Mouse (Mus musculus) hindbrain, embryonic 13.5 days (tissue): ENCODE data around the gene Tm6sf2. TPM values are rescaled to one million over a fixed set of nuclear protein-coding genes. Genes with fewer than 3 reads are reported as not detected.

Experiments used
- ATAC-seq: fragments of 200-750 bp; cut with Nextera tagmentation; 2 replicates; pipeline ENCODE4 v1.8.0; 2017; ENCODE audit warnings: moderate TSS enrichment; ENCODE audit not compliant: low FRiP score
- H3K27ac ChIP-seq: fragments of 300-500 bp; sonication (generic); 2 replicates; pipeline ENCODE4 v1.5.1; 2015; ENCODE audit warnings: inconsistent platforms, mild to moderate bottlenecking, moderate library complexity
- H3K27me3 ChIP-seq: fragments of 300-500 bp; sonication (generic); 2 replicates; pipeline ENCODE4 v1.6.1; 2015; ENCODE audit warnings: mild to moderate bottlenecking, inconsistent platforms
- H3K36me3 ChIP-seq: fragments of 300-500 bp; sonication (generic); 2 replicates; pipeline ENCODE4 v1.6.1; 2015; ENCODE audit warnings: mild to moderate bottlenecking, inconsistent platforms
- H3K4me1 ChIP-seq: fragments of 300-500 bp; sonication (generic); replicated peaks from 2 replicates; pipeline ENCODE4 v1.6.1; 2015; ENCODE audit warnings: inconsistent platforms
- H3K4me2 ChIP-seq: fragments of 300-500 bp; sonication (generic); 2 replicates; pipeline ENCODE4 v1.6.1; 2015; ENCODE audit warnings: inconsistent platforms, mild to moderate bottlenecking, moderate library complexity
- H3K4me3 ChIP-seq: fragments of 300-500 bp; sonication (generic); 2 replicates; pipeline ENCODE4 v1.5.1; 2015; ENCODE audit warnings: mild to moderate bottlenecking, inconsistent platforms
- H3K9ac ChIP-seq: fragments of 300-500 bp; sonication (generic); 2 replicates; pipeline ENCODE4 v1.6.1; 2015; ENCODE audit warnings: mild to moderate bottlenecking, inconsistent platforms
- H3K9me3 ChIP-seq: fragments of 300-500 bp; sonication (generic); 2 replicates; pipeline ENCODE4 v1.6.1; 2016; ENCODE audit warnings: inconsistent platforms
- WGBS: fragments of 180-500 bp; shearing (Covaris S2); methylation state at CpG from one replicate; pipeline ENCODE4 v1.1.7; 2015; 5-methylcytosine and 5-hydroxymethylcytosine counted together
- microRNA-seq: library from miRNA; unstranded; fragments of <30 nt; microRNA quantifications from one replicate; pipeline ENCODE4, GENCODE M21; 2016
- polyA plus RNA-seq: library from polyadenylated mRNA; unstranded; fragments of >200 nt; fragmentation: Nextera tagmentation; extraction: Ambion mirVana; gene quantifications from 2 replicates; pipeline ENCODE4 v1.2.1, GENCODE M21; 2015

Gene Tm6sf2
- polyA plus RNA-seq, 1 experiment from 2014 or later = 1.9 TPM

DNA sequence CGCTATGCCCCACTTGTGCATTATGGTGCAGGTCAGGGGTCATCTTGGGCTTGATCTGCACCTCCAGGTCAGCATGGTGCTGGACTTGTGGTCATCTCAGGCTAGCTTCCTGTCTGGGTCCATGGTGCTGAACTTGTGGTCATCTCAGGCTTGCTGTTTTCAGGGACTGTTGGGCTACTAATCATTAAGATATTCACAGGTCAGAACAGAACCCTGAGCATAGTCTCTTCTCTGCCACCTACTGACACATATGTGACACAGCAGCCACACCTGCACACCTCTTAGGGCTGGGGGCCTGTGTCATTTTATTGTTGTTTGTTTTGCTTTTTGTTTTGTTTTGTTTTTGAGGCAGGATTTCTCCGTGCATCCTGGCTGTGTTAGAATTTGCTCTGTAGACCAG is 50.1 kb downstream of the Tm6sf2 start:
- no peak overlapping the region for H3K4me3 ChIP-seq
- no peak for ATAC-seq
- no peaks in the 10 kb centered on the region for H3K36me3 ChIP-seq
- 53% methylated on average over 2 of the region's 2 CpGs for WGBS
- peaks cover 14% of the 10 kb centered on the region for H3K4me1 ChIP-seq
- no peak overlapping the region for H3K9ac ChIP-seq
- H3K27me3 ChIP-seq = peaks cover 17% of the 10 kb centered on the region; the same call in 1 of the 2 replicates
- H3K27ac ChIP-seq = no peak overlapping the region
- H3K9me3 ChIP-seq = no peaks in the 10 kb centered on the region
- no peak overlapping the region for H3K4me2 ChIP-seq

DNA sequence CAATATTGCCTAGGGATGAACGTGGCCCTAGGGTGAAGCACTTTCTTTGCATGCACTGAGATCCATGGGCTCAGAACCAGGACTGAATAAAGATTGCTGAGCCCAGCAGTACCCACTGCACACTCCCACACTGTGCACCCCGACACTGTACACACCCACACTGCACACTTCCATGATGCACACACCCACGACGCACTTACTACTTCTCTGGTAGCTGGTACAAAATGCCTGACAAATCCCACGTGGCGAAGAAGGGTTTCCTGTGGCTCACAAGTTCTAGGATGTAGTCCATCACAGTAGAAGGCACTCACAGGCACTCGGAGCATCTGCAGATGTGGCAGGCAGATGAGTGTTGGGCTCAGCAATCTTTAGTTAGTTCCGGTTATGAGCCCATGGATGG is 52.3 kb downstream of the Tm6sf2 start:
- 73% methylated on average over 8 of the region's 8 CpGs for WGBS

DNA sequence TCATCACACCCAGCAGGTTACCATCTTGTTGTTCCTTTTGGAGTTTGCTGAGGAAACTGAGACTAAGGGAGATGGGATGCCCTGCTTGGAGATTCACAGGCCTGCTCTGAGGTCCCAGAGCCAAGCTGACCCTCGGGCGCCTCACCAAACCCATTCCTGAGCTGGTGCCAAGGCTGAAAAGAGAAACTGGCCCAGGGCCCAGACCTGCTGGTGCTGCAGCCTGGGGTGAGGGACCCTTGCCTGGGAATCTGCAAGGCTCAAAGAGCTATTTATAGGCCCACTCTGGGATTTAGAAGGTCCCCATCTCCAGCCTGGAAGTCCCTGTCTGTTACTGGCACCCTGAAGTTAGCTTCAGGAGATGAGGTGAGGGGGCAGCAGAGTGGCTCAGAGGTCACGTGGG is 55.7 kb downstream of the Tm6sf2 start:
- Histone ChIP-seq H3K36me3 (peaks cover 12% of the 10 kb centered on the region), H3K27me3 (peaks cover 11% of the 10 kb centered on the region; the same call in 1 of the 2 replicates), H3K9me3 (no peaks in the 10 kb centered on the region), H3K4me2 (no peak overlapping the region), H3K27ac (peak overlapping the region; percentile 76), H3K4me3 (no peak overlapping the region), H3K4me1 (peaks cover 30% of the 10 kb centered on the region), H3K9ac (0 out of 2 replicates have a peak overlapping the region, but pooled peaks have one; percentile 29)
- WGBS = 69% methylated on average over 3 of the region's 3 CpGs
- ATAC-seq = no peak

More for the DNA sequence above, 52.3 kb downstream of the Tm6sf2 start:
- ATAC-seq = no peak
- Histone ChIP-seq H3K4me3 (no peak overlapping the region), H3K27ac (no peak overlapping the region), H3K9ac (no peak overlapping the region), H3K9me3 (no peaks in the 10 kb centered on the region), H3K27me3 (peaks cover 17% of the 10 kb centered on the region; the same call in 1 of the 2 replicates), H3K4me2 (no peak overlapping the region), H3K36me3 (no peaks in the 10 kb centered on the region), H3K4me1 (0 out of 2 replicates have a peak, but pooled peaks cover 13% of the 10 kb centered on the region)

- 68% methylated on average over 9 of the region's 9 CpGs for WGBS
- ATAC-seq = peak; percentile 63
Measured at GRCm38 (mm10) chr8:70129309-70129952, 56.7 kb downstream of the Tm6sf2 start.

More at GRCm38 (mm10) chr8:70129309-70129952, 56.7 kb downstream of the Tm6sf2 start:
- Histone ChIP-seq H3K27ac (peak overlapping the region; percentile 76), H3K9me3 (no peaks in the 10 kb centered on the region), H3K36me3 (peaks cover 22% of the 10 kb centered on the region), H3K9ac (no peak overlapping the region), H3K4me2 (no peak overlapping the region), H3K27me3 (peaks cover 6% of the 10 kb centered on the region; the same call in 1 of the 2 replicates), H3K4me1 (peaks cover 30% of the 10 kb centered on the region), H3K4me3 (no peak overlapping the region)

Small RNA genes within 50 kb of the gene (microRNA-seq; reads per million reads assigned to microRNA genes)
- 2.1 reads per million for gene Mir7066

Other genes with a start within 250 kb of the Tm6sf2 start
- 62.9 and 69.2 TPM in 2 replicates for gene Pbx4, start 240.4 kb upstream of the Tm6sf2 start, polyA plus RNA-seq
- gene Cilp2, start 185.2 kb upstream of the Tm6sf2 start, polyA plus RNA-seq = 3.5 and 3.6 TPM in 2 replicates
- gene Tssk6, start 170.7 kb upstream of the Tm6sf2 start, polyA plus RNA-seq = 3.4 and 4.5 TPM in 2 replicates
- 187 and 198 TPM in 2 replicates for gene Ndufa13, start 170.4 kb upstream of the Tm6sf2 start, polyA plus RNA-seq
- gene Yjefn3, start 170.2 kb upstream of the Tm6sf2 start, polyA plus RNA-seq = 12.3 and 12.8 TPM in 2 replicates
- 25.0 and 26.6 TPM in 2 replicates for gene Gatad2a, start 76.5 kb upstream of the Tm6sf2 start, polyA plus RNA-seq
- gene Mau2, start 30.2 kb upstream of the Tm6sf2 start, polyA plus RNA-seq = 72.0 and 80.7 TPM in 2 replicates
- 61.0 and 68.6 TPM in 2 replicates for gene Sugp1, start 30.1 kb upstream of the Tm6sf2 start, polyA plus RNA-seq
- gene Hapln4, start 10.5 kb downstream of the Tm6sf2 start, polyA plus RNA-seq = 0.39 and 0.75 TPM in 2 replicates
- 128 and 135 TPM in 2 replicates for gene Ncan, start 47.9 kb downstream of the Tm6sf2 start, polyA plus RNA-seq
- 32.6 and 36.4 TPM in 2 replicates for gene Nr2c2ap, start 58.4 kb downstream of the Tm6sf2 start, polyA plus RNA-seq
- 12.5 and 14.3 TPM in 2 replicates for gene Rfxank, start 66.2 kb downstream of the Tm6sf2 start, polyA plus RNA-seq
- gene Borcs8, start 66.6 kb downstream of the Tm6sf2 start, polyA plus RNA-seq = 53.6 and 58.2 TPM in 2 replicates
- 0.40 TPM in 2 replicates for gene Mef2b, start 66.8 kb downstream of the Tm6sf2 start, polyA plus RNA-seq
- 44.3 and 52.3 TPM in 2 replicates for gene Tmem161a, start 99.4 kb downstream of the Tm6sf2 start, polyA plus RNA-seq
- 5.3 and 5.4 TPM in 2 replicates for gene Slc25a42, start 139.4 kb downstream of the Tm6sf2 start, polyA plus RNA-seq
- gene Sugp2, start 161.3 kb downstream of the Tm6sf2 start, polyA plus RNA-seq = 72.1 and 81.8 TPM in 2 replicates
- 79.1 and 89.7 TPM in 2 replicates for gene Armc6, start 161.5 kb downstream of the Tm6sf2 start, polyA plus RNA-seq
- 47.0 TPM in 2 replicates for gene Homer3, start 209.9 kb downstream of the Tm6sf2 start, polyA plus RNA-seq
- gene Ddx49, start 229.6 kb downstream of the Tm6sf2 start, polyA plus RNA-seq = 45.8 and 50.9 TPM in 2 replicates
- gene Cope, start 229.6 kb downstream of the Tm6sf2 start, polyA plus RNA-seq = 275 and 288 TPM in 2 replicates
- gene Cers1, start 242.9 kb downstream of the Tm6sf2 start, polyA plus RNA-seq = 24.5 and 25.1 TPM in 2 replicates